Mouse (Mus musculus) hindbrain, embryonic 15.5 days (tissue): ENCODE measurements around the gene Mcf2l. TPM values are rescaled to one million over a fixed set of nuclear protein-coding genes. Genes with fewer than 3 reads are reported as not detected.
A peak's percentile ranks its signal among the peaks of the same experiment; 100 is the strongest.

Source experiments
- ATAC-seq: fragments of 200-750 bp; cut with Nextera tagmentation; 2 replicates; pipeline ENCODE4 v1.8.0; 2017; ENCODE audit warnings: low read depth, moderate number of reproducible peaks, moderate TSS enrichment; ENCODE audit not compliant: low FRiP score
- H3K27ac ChIP-seq: fragments of 300-500 bp; sonication (generic); replicated peaks from 2 replicates; pipeline ENCODE4 v1.5.1; 2015; ENCODE audit warnings: mild to moderate bottlenecking, inconsistent platforms
- H3K27me3 ChIP-seq: fragments of 300-500 bp; sonication (generic); 2 replicates; pipeline ENCODE4 v1.6.1; 2015; ENCODE audit warnings: control low read depth, inconsistent platforms
- H3K36me3 ChIP-seq: fragments of 300-500 bp; sonication (generic); 2 replicates; pipeline ENCODE4 v1.6.1; 2015; ENCODE audit warnings: control low read depth, inconsistent platforms
- H3K4me1 ChIP-seq: fragments of 300-500 bp; sonication (generic); replicated peaks from 2 replicates; pipeline ENCODE4 v1.6.1; 2015; ENCODE audit warnings: control low read depth, inconsistent platforms
- H3K4me2 ChIP-seq: fragments of 300-500 bp; sonication (generic); 2 replicates; pipeline ENCODE4 v1.6.1; 2015; ENCODE audit warnings: moderate library complexity, mild to moderate bottlenecking, inconsistent platforms
- H3K4me3 ChIP-seq: fragments of 300-500 bp; sonication (generic); 2 replicates; pipeline ENCODE4 v1.5.1; 2015; ENCODE audit warnings: mild to moderate bottlenecking, inconsistent platforms
- H3K9ac ChIP-seq: fragments of 300-500 bp; sonication (generic); 2 replicates; pipeline ENCODE4 v1.6.1; 2015; ENCODE audit warnings: inconsistent platforms
- H3K9me3 ChIP-seq: fragments of 300-500 bp; sonication (generic); 2 replicates; pipeline ENCODE4 v1.6.1; 2016; ENCODE audit warnings: control low read depth, inconsistent platforms
- WGBS: fragments of 180-500 bp; shearing (Covaris S2); methylation state at CpG from one replicate; pipeline ENCODE4 v1.1.7; 2015; 5-methylcytosine and 5-hydroxymethylcytosine counted together
- polyA plus RNA-seq: library from polyadenylated mRNA; unstranded; fragments of >200 nt; fragmentation: Nextera tagmentation; extraction: Ambion mirVana; gene quantifications from 2 replicates; pipeline ENCODE4 v1.2.1, GENCODE M21; 2015

The Mcf2l gene
- polyA plus RNA-seq, 1 experiment from 2014 or later: 155 TPM

- Histone ChIP-seq H3K4me2 (no peak overlapping the region), H3K4me1 (0 out of 2 replicates have a peak, but pooled peaks cover 3% of the 10 kb centered on the region), H3K9ac (no peak overlapping the region), H3K36me3 (no peaks in the 10 kb centered on the region), H3K27me3 (no peaks in the 10 kb centered on the region), H3K4me3 (no peak overlapping the region), H3K9me3 (no peaks in the 10 kb centered on the region), H3K27ac (no peak overlapping the region)
- ATAC-seq: no peak
- 81% methylated on average over 8 of the region's 8 CpGs for WGBS
Measured at GRCm38 (mm10) chr8:12940549-12940948, 66.9 kb downstream of the Mcf2l start.

- Histone ChIP-seq H3K36me3 (no peaks in the 10 kb centered on the region), H3K4me1 (0 out of 2 replicates have a peak, but pooled peaks cover 7% of the 10 kb centered on the region), H3K27me3 (no peaks in the 10 kb centered on the region), H3K4me3 (no peak overlapping the region), H3K4me2 (no peak overlapping the region), H3K9me3 (no peaks in the 10 kb centered on the region), H3K27ac (no peak overlapping the region), H3K9ac (no peak overlapping the region)
- WGBS: 83% methylated on average over 10 of the region's 10 CpGs
- ATAC-seq: no peak
Measured at GRCm38 (mm10) chr8:12941161-12941926, 67.7 kb downstream of the Mcf2l start.

- 3% methylated on average over 21 of the region's 21 CpGs for WGBS
- Histone ChIP-seq H3K4me2 (peak overlapping the region; percentile 89), H3K27me3 (no peaks in the 10 kb centered on the region), H3K4me1 (peaks cover 56% of the 10 kb centered on the region), H3K9ac (peak overlapping the region; percentile 80), H3K9me3 (no peaks in the 10 kb centered on the region), H3K4me3 (peak overlapping the region; percentile 53), H3K36me3 (no peaks in the 10 kb centered on the region), H3K27ac (peak overlapping the region; percentile 95)
- peak; percentile 85 for ATAC-seq
Measured at GRCm38 (mm10) chr8:12947604-12948573, 74.3 kb downstream of the Mcf2l start.

- Histone ChIP-seq H3K27me3 (no peaks in the 10 kb centered on the region), H3K9ac (peak overlapping the region; percentile 80), H3K4me1 (peaks cover 59% of the 10 kb centered on the region), H3K27ac (peak overlapping the region; percentile 95), H3K4me2 (peak overlapping the region; percentile 89), H3K4me3 (peak overlapping the region; percentile 53), H3K9me3 (no peaks in the 10 kb centered on the region), H3K36me3 (no peaks in the 10 kb centered on the region)
- peak; percentile 37; the same call in 1 of the 2 replicates for ATAC-seq
- WGBS: 5% methylated on average over 3 of the region's 3 CpGs
Measured at GRCm38 (mm10) chr8:12948574-12948961, 75.0 kb downstream of the Mcf2l start.

- no peak for ATAC-seq
- 81% methylated on average over 7 of the region's 7 CpGs for WGBS
Measured at GRCm38 (mm10) chr8:12951051-12951630, 77.5 kb downstream of the Mcf2l start.

DNA sequence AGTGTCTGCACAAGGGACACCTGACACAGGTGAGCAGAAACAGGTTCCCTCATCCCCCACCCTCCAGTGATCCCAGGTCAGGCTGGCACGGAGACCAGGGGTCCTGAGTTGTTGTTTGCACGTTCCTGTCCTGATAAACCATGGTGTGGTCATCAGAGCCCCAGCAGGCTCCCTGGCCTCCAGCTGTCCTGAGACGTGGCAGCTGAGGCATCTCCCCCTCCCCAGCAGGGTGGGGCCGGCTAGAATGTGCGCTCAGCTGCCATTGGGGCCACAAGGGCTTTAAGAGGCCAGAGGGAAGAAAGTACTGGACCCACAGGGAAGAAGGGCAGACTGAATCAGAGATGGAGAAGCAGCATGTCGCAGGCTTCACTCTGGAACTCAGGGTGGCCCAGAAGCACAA lies 79.1 kb downstream of the Mcf2l start:
- Histone ChIP-seq H3K9ac (no peak overlapping the region), H3K27me3 (no peaks in the 10 kb centered on the region), H3K9me3 (no peaks in the 10 kb centered on the region), H3K36me3 (0 out of 2 replicates have a peak, but pooled peaks cover 13% of the 10 kb centered on the region), H3K4me1 (peaks cover 61% of the 10 kb centered on the region), H3K4me3 (no peak overlapping the region), H3K27ac (no peak overlapping the region), H3K4me2 (no peak overlapping the region)
- ATAC-seq: no peak
- 52% methylated on average over 6 of the region's 6 CpGs for WGBS

More at GRCm38 (mm10) chr8:12951051-12951630, 77.5 kb downstream of the Mcf2l start:
- Histone ChIP-seq H3K27ac (peak overlapping the region; percentile 31), H3K27me3 (no peaks in the 10 kb centered on the region), H3K4me1 (peaks cover 61% of the 10 kb centered on the region), H3K36me3 (0 out of 2 replicates have a peak, but pooled peaks cover 13% of the 10 kb centered on the region), H3K4me3 (no peak overlapping the region), H3K9me3 (no peaks in the 10 kb centered on the region), H3K4me2 (peak overlapping the region; percentile 89), H3K9ac (no peak overlapping the region)

GRCm38 (mm10) chr8:12955362-12955879 lies 81.8 kb downstream of the Mcf2l start:
- H3K4me1 ChIP-seq: peaks cover 68% of the 10 kb centered on the region
- ATAC-seq: no peak
- 74% methylated on average over 8 of the region's 8 CpGs for WGBS
- no peaks in the 10 kb centered on the region for H3K9me3 ChIP-seq
- no peak overlapping the region for H3K9ac ChIP-seq
- H3K36me3 ChIP-seq: 0 out of 2 replicates have a peak, but pooled peaks cover 13% of the 10 kb centered on the region
- no peak overlapping the region for H3K27ac ChIP-seq
- no peaks in the 10 kb centered on the region for H3K27me3 ChIP-seq
- H3K4me2 ChIP-seq: no peak overlapping the region
- H3K4me3 ChIP-seq: no peak overlapping the region

DNA sequence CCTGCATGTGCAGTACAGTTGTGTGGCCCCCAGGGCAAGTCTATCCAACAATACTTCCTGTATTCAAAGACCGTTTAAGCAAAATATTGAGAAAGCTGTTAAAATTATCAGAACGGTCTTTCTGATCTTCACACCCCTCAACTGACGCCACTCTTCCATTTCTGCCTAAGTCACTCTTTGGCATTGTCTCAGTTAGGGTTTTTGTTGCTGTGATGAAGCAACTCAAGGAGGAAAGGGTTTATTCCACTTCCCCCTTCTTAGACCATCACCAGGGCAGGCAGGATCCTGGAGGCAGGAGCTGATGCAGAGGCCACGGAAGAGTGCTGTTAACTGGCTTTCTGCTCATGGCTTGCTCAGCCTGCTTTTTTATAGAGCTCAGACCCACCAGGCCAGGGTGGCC lies 82.3 kb downstream of the Mcf2l start:
- Histone ChIP-seq H3K36me3 (0 out of 2 replicates have a peak, but pooled peaks cover 13% of the 10 kb centered on the region), H3K4me2 (no peak overlapping the region), H3K27ac (no peak overlapping the region), H3K27me3 (no peaks in the 10 kb centered on the region), H3K4me3 (no peak overlapping the region), H3K9me3 (no peaks in the 10 kb centered on the region), H3K9ac (no peak overlapping the region), H3K4me1 (peaks cover 64% of the 10 kb centered on the region)
- ATAC-seq: no peak
- 89% methylated on average over 4 of the region's 4 CpGs for WGBS

GRCm38 (mm10) chr8:12956941-12957340 lies 83.3 kb downstream of the Mcf2l start:
- WGBS: 57% methylated on average over 5 of the region's 5 CpGs
- H3K36me3 ChIP-seq: 0 out of 2 replicates have a peak, but pooled peaks cover 13% of the 10 kb centered on the region
- H3K9me3 ChIP-seq: no peaks in the 10 kb centered on the region
- no peak overlapping the region for H3K9ac ChIP-seq
- H3K27ac ChIP-seq: peak overlapping the region; percentile 16; the same call in 1 of the 2 replicates
- H3K4me2 ChIP-seq: no peak overlapping the region
- no peak overlapping the region for H3K4me3 ChIP-seq
- no peaks in the 10 kb centered on the region for H3K27me3 ChIP-seq
- H3K4me1 ChIP-seq: peaks cover 63% of the 10 kb centered on the region
- no peak for ATAC-seq

DNA sequence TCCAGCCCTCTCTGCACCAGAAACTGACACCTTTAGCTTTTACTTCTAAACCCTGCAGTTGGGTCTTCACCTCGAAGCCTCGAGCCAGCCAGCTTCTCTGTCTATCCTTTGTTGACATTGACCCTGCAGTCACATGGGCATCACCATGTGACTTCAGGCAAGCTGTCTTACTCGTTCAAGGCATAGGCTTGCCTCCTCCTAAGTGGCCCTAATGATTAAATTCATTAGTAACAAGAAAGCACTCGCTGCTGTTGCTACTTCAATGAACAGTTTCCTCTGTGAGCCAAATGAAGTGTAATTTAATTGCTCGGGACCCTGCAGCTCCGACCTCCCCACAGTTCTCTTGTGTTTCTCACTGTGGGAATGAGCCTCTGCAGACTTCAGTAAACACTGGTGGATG lies 83.8 kb downstream of the Mcf2l start:
- Histone ChIP-seq H3K27ac (peak overlapping the region; percentile 16; the same call in 1 of the 2 replicates), H3K36me3 (0 out of 2 replicates have a peak, but pooled peaks cover 13% of the 10 kb centered on the region)
- ATAC-seq: no peak

DNA sequence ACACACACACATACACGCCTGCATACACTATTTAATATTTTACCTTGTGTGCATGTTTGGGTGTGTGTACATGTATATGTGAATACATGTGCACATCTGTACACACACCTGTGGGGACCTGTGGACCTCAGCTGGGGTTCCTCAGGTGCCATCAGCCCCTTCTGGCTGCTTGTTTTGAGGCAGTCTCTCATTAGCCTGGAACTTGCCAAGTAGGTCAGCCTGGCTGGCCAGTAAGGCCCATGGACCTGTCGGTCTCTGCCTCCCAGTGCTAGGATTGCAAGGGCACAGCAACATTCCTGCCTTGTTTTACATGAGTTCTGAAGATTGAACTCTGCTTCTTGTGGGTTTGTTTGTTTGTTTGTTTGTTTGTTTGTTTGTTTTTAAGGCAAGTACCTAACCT lies 87.0 kb downstream of the Mcf2l start:
- WGBS: 76% methylated on average over 2 of the region's 2 CpGs
- H3K27me3 ChIP-seq: no peaks in the 10 kb centered on the region
- H3K36me3 ChIP-seq: peaks cover 18% of the 10 kb centered on the region
- no peak overlapping the region for H3K9ac ChIP-seq
- H3K9me3 ChIP-seq: no peaks in the 10 kb centered on the region
- no peak overlapping the region for H3K27ac ChIP-seq
- H3K4me1 ChIP-seq: peaks cover 54% of the 10 kb centered on the region
- no peak for ATAC-seq
- no peak overlapping the region for H3K4me3 ChIP-seq
- H3K4me2 ChIP-seq: no peak overlapping the region

More for the DNA sequence above, 83.8 kb downstream of the Mcf2l start:
- Histone ChIP-seq H3K4me3 (no peak overlapping the region), H3K9me3 (no peaks in the 10 kb centered on the region), H3K27me3 (no peaks in the 10 kb centered on the region), H3K4me2 (no peak overlapping the region), H3K9ac (no peak overlapping the region), H3K4me1 (peaks cover 63% of the 10 kb centered on the region)
- 21% methylated on average over 6 of the region's 6 CpGs for WGBS
